In the genomic region with DNA sequence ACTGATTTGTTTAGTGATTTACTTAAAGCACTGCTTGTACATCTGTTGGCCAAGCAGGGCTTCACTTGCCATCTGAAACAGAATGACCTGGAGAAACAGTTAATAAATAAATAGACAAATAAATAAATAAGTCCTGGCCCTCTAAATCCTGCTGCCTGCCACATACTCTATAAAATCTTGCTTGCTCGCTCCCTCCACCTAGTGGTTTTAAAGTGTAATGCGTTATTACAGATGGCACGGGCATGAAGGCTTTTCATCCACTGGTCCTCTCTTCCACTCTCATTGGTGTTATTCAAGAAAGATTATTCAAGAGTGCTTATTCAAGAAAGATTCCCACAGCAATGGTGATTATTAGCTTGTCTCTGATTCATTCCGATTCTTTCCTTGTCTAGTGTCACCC, we compare ENCODE assay signal across 8 mouse cellular contexts. TPM values are rescaled to one million over a fixed set of nuclear protein-coding genes. Genes with fewer than 3 reads are reported as not detected.
A peak's percentile ranks its signal among the peaks of the same experiment; 100 is the strongest.
DNase-seq lines count a peak whose midpoint lies in the region; ATAC-seq and TF ChIP-seq lines count a peak whose summit lies in the region.

No protein-coding gene starts in this region.

- DNase-seq in left cerebral cortex, adult 2 months (ENCODE audit: extremely low spot score in 1 of 2, low spot score in 2 of 2): no peak
- no peak for DNase-seq in left cerebral cortex, postnatal 36 days (ENCODE audit: low spot score in 2 of 2)
- DNase-seq in CD8-positive naive resting alpha-beta T cell, adult 2 months (ENCODE audit: low read depth in 2 of 2, low spot score in 2 of 2): peak; percentile 33 to 54
- DNase-seq in Muller cell, postnatal 12 days (ENCODE audit: inconsistent ontology term): peak; percentile 51
- peak; percentile 51 for DNase-seq in embryo, embryonic 11 days
- DNase-seq in lung, adult 18-20 months: peak; percentile 15 to 43

- peak; percentile 81 for TF ChIP-seq CTCF in left cerebral cortex, adult 2 months (IDR thresholded peaks at IDR 0.05)

- intact Hi-C loops in left cerebral cortex, adult 2 months (cut with DNase I): loop anchor here (1.0 kb wide), 1 partner anchor 44 kb away; no protein-coding TSS in a partner anchor
- intact Hi-C loops in left cerebral cortex, postnatal 36 days (cut with DNase I): loop anchor here (2.0 kb wide), 1 partner anchor 45 kb away; no protein-coding TSS in a partner anchor

- no peak overlapping the region for H3K27ac ChIP-seq in left cerebral cortex, adult 2 months

- ATAC-seq in activated CD4-positive, CD25-positive, alpha-beta regulatory T cell, adult 4 months: no peak
- ATAC-seq in frontal cortex, adult (ENCODE audit: low TSS enrichment): no peak

- no peak overlapping the region for H3K4me3 ChIP-seq in left cerebral cortex, adult 2 months

RNA-seq across cellular contexts. Expression of gene Slfn5, which starts 8.5 kb away (rescaled TPM):
- total RNA-seq in left cerebral cortex, adult 2 months (2021): 1 to 10 TPM; 2.7 to 5.5 TPM
- 1 to 10 TPM; 4.1 to 4.3 TPM for total RNA-seq in left cerebral cortex, postnatal 36 days (2021)
- polyA plus RNA-seq in activated CD4-positive, CD25-positive, alpha-beta regulatory T cell, adult 4 months (2017; shearing (Covaris generic)): 10 to 100 TPM; 28.0 to 37.3 TPM

RNA-seq across cellular contexts. Expression of gene Slfn9, which starts 32.0 kb away (rescaled TPM):
- total RNA-seq in left cerebral cortex, adult 2 months (2021): under 1 TPM; 0.26 to 0.45 TPM
- total RNA-seq in left cerebral cortex, postnatal 36 days (2021): under 1 TPM; 0.30 to 0.36 TPM
- 10 to 100 TPM; 16.2 to 24.2 TPM for polyA plus RNA-seq in activated CD4-positive, CD25-positive, alpha-beta regulatory T cell, adult 4 months (2017; shearing (Covaris generic))

RNA-seq across cellular contexts. Expression of gene Unc45b, which starts 49.3 kb away (rescaled TPM):
- total RNA-seq in left cerebral cortex, adult 2 months (2021): 1 to 10 TPM; 1.3 to 2.0 TPM
- total RNA-seq in left cerebral cortex, postnatal 36 days (2021): 1 to 10 TPM; 1.2 to 2.3 TPM
- not detected for polyA plus RNA-seq in activated CD4-positive, CD25-positive, alpha-beta regulatory T cell, adult 4 months (2017; shearing (Covaris generic))

RNA-seq across cellular contexts. Expression of gene Nle1, which starts 51.4 kb away (rescaled TPM):
- total RNA-seq in left cerebral cortex, adult 2 months (2021): 10 to 100 TPM; 41.0 to 45.8 TPM
- total RNA-seq in left cerebral cortex, postnatal 36 days (2021): 10 to 100 TPM; 30.6 to 44.8 TPM
- polyA plus RNA-seq in activated CD4-positive, CD25-positive, alpha-beta regulatory T cell, adult 4 months (2017; shearing (Covaris generic)): 10 to 100 TPM; 34.6 to 37.7 TPM

Comparison
In these comparisons a context has a peak if more than half of its experiments do, and no peak if none do; other contexts are left out.
1. DNase-seq: peak in CD8-positive naive resting alpha-beta T cell, adult 2 months (2 of 2), Muller cell, postnatal 12 days (single experiment), embryo, embryonic 11 days (single experiment) and lung, adult 18-20 months (2 of 2); none in left cerebral cortex, adult 2 months (0 of 2) and left cerebral cortex, postnatal 36 days (0 of 2).